Mouse (Mus musculus) adipocyte (in vitro differentiated cells): ENCODE data around the gene Rprd1b.

ENCODE experiments used
- DNase-seq: peaks from one replicate; pipeline ENCODE4 v3.0.0-alpha.2; 2016; ENCODE audit warnings: low spot score

The Rprd1b gene

GRCm38 (mm10) chr2:158028354-158028863 is at the start of gene Rprd1b, which contains the start of gene Tti1:
Gene Rprd1b (plus strand): TSS chr2:158028497.
Gene Tti1 (minus strand): TSS chr2:158028433.
- DNase-seq: peak; percentile 96

- no peak for DNase-seq
Measured at GRCm38 (mm10) chr2:157979241-157979640, 49.1 kb upstream of the Rprd1b start.

GRCm38 (mm10) chr2:157982727-157983126 is 45.6 kb upstream of the Rprd1b start:
- DNase-seq: no peak

- DNase-seq: no peak
Measured at GRCm38 (mm10) chr2:157983276-157983675, 45.0 kb upstream of the Rprd1b start.

- DNase-seq: no peak
Measured at GRCm38 (mm10) chr2:157985611-157986010, 42.7 kb upstream of the Rprd1b start.

- no peak for DNase-seq
Measured at GRCm38 (mm10) chr2:157986235-157986634, 42.1 kb upstream of the Rprd1b start.

- no peak for DNase-seq
Measured at GRCm38 (mm10) chr2:157988416-157989190, 39.7 kb upstream of the Rprd1b start.

- peak; percentile 49 for DNase-seq
Measured at GRCm38 (mm10) chr2:157989946-157990345, 38.4 kb upstream of the Rprd1b start.

GRCm38 (mm10) chr2:157991026-157991425 is 37.3 kb upstream of the Rprd1b start:
- no peak for DNase-seq

GRCm38 (mm10) chr2:157992501-157992900 is 35.8 kb upstream of the Rprd1b start:
- DNase-seq: no peak

GRCm38 (mm10) chr2:157998817-157999216 is 29.5 kb upstream of the Rprd1b start:
- DNase-seq: peak; percentile 16

GRCm38 (mm10) chr2:158004620-158005019 is 23.7 kb upstream of the Rprd1b start:
- no peak for DNase-seq

GRCm38 (mm10) chr2:158005641-158006040 is 22.7 kb upstream of the Rprd1b start:
- no peak for DNase-seq

- DNase-seq: no peak
Measured at GRCm38 (mm10) chr2:158009373-158009772, 18.9 kb upstream of the Rprd1b start.

- DNase-seq: no peak
Measured at GRCm38 (mm10) chr2:158012608-158013007, 15.7 kb upstream of the Rprd1b start.

GRCm38 (mm10) chr2:158017330-158017729 is 11.0 kb upstream of the Rprd1b start:
- DNase-seq: no peak

- no peak for DNase-seq
Measured at GRCm38 (mm10) chr2:158027855-158028353, 393 bp upstream of the Rprd1b start.

GRCm38 (mm10) chr2:158030007-158030406 is 1.7 kb downstream of the Rprd1b start:
- DNase-seq: no peak

GRCm38 (mm10) chr2:158035813-158036212 is 7.5 kb downstream of the Rprd1b start:
- DNase-seq: no peak

GRCm38 (mm10) chr2:158036408-158036807 is 8.1 kb downstream of the Rprd1b start:
- DNase-seq: no peak

- no peak for DNase-seq
Measured at GRCm38 (mm10) chr2:158036953-158037352, 8.7 kb downstream of the Rprd1b start.

- no peak for DNase-seq
Measured at GRCm38 (mm10) chr2:158037571-158037970, 9.3 kb downstream of the Rprd1b start.

GRCm38 (mm10) chr2:158039662-158040061 is 11.4 kb downstream of the Rprd1b start:
- DNase-seq: no peak

GRCm38 (mm10) chr2:158040396-158040795 is 12.1 kb downstream of the Rprd1b start:
- DNase-seq: no peak
